In the genomic region with DNA sequence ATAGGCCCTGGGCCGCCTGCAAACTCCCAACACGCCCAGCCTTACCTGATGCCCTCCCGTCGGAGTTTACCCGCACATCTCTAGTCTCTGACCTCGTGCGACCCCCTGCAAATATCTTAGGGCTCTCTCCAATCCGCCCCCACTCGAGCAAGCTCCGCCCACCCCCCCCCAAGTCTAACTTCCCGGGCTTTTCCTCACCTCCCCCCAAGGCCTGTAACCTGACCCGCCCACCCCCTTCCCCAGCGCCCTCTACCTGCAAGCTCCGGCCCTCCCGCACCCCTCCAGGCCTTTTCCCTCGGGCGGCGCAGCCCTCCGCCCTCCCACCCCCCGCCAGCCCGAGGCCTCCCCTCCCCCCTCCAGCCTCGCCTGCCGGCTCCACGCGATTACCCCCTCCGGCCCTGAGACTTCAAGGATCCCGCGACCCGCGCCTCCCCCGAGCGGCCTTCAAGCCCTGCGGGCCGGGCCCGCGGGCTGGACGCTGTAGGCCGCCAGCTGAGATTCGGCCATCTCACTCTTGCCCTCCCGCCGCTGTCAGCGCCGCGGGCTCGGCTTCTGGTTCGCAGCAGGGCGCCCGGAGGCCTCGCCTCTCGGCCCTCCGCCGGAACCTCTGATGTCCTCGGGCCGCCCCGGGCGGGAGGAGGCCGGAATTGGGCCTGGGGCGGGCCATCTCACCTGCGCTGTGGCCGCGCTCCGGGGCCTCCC, we compare ENCODE assay signal across 8 mouse cellular contexts. TPM values are rescaled to one million over a fixed set of nuclear protein-coding genes. Genes with fewer than 3 reads are reported as not detected.
DNase-seq lines count a peak whose midpoint lies in the region; ATAC-seq and TF ChIP-seq lines count a peak whose summit lies in the region.

No protein-coding gene starts in this region.

- H3K4me3 ChIP-seq in heart, embryonic 10.5 days, result peak overlapping the region; percentile 99
- H3K4me3 ChIP-seq in MEL (ENCODE audit: control insufficient read depth in 1 of 2, insufficient read depth in 1 of 2, low read depth in 2 of 2, low read length in 2 of 2), result peak overlapping the region; percentile 70 to 93
- H3K4me3 ChIP-seq in forebrain, embryonic 10.5 days, result peak overlapping the region; percentile 99
- H3K4me3 ChIP-seq in kidney, embryonic 16.5 days (ENCODE audit: low read length), result peak overlapping the region; percentile 99
- peak overlapping the region; percentile 100 for H3K4me3 ChIP-seq in midbrain, embryonic 11.5 days (ENCODE audit: low read depth, low read length)

- peaks cover 73% of the 10 kb centered on the region for H3K79me2 ChIP-seq in MEL (ENCODE audit: control insufficient read depth, insufficient read depth, low read length, poor library complexity)

- H3K9me3 ChIP-seq in heart, embryonic 10.5 days, result no peaks in the 10 kb centered on the region
- no peaks in the 10 kb centered on the region for H3K9me3 ChIP-seq in MEL (replicated peaks; ENCODE audit: insufficient read depth, low read length)
- H3K9me3 ChIP-seq in forebrain, embryonic 10.5 days, result no peaks in the 10 kb centered on the region
- H3K9me3 ChIP-seq in kidney, embryonic 16.5 days (ENCODE audit: low read length), result no peaks in the 10 kb centered on the region
- no peaks in the 10 kb centered on the region for H3K9me3 ChIP-seq in midbrain, embryonic 11.5 days (ENCODE audit: control insufficient read depth, low read length)

- peak overlapping the region; percentile 87 for H3K9ac ChIP-seq in MEL (ENCODE audit: control insufficient read depth, low read depth, low read length, poor library complexity, severe bottlenecking)
- H3K9ac ChIP-seq in kidney, embryonic 16.5 days (replicated peaks; ENCODE audit: low read length), result peak overlapping the region; percentile 100
- H3K9ac ChIP-seq in midbrain, embryonic 11.5 days (ENCODE audit: low read length), result peak overlapping the region; percentile 100

- 1% methylated on average over 61 of the region's 62 CpGs for WGBS in heart, embryonic 10.5 days
- under 1% methylated on average over 62 of the region's 62 CpGs for WGBS in forebrain, embryonic 10.5 days
- WGBS in kidney, embryonic 16.5 days, result 0% methylated on average over 48 of the region's 62 CpGs
- under 1% methylated on average over 54 of the region's 62 CpGs for WGBS in midbrain, embryonic 11.5 days

- intact Hi-C loops in heart, postnatal 36 days (cut with DNase I), result loop anchor here (2.0 kb wide), 2 partner anchors 22 to 48 kb away; no protein-coding TSS in a partner anchor

- TF ChIP-seq EP300 in MEL (IDR thresholded peaks at IDR 0.05; ENCODE audit: low read depth in 1 of 2, low read length in 2 of 2), result no peak

- H3K27ac ChIP-seq in heart, embryonic 10.5 days, result peak overlapping the region; percentile 100
- H3K27ac ChIP-seq in MEL (ENCODE audit: control insufficient read depth, low read depth, low read length), result peak overlapping the region; percentile 77
- H3K27ac ChIP-seq in forebrain, embryonic 10.5 days, result peak overlapping the region; percentile 100
- H3K27ac ChIP-seq in kidney, embryonic 16.5 days (ENCODE audit: low read length), result peak overlapping the region; percentile 97
- H3K27ac ChIP-seq in midbrain, embryonic 11.5 days (ENCODE audit: low read depth, low read length), result peak overlapping the region; percentile 90

- TF ChIP-seq CTCF in MEL (IDR thresholded peaks at IDR 0.05 in 2 of 3, conservative IDR thresholded peaks at IDR 0.05 in 1 of 3; ENCODE audit: control insufficient read depth in 1 of 3, insufficient read depth in 1 of 3, low read depth in 2 of 3, low read length in 3 of 3, poor library complexity in 1 of 3, severe bottlenecking in 1 of 3), result peak in 1 of 3 experiments; percentile 57; a peak in 3 of 6 replicates

- H3K27me3 ChIP-seq in heart, embryonic 10.5 days (ENCODE audit: insufficient read depth, poor library complexity, severe bottlenecking), result no peaks in the 10 kb centered on the region
- no peaks in the 10 kb centered on the region for H3K27me3 ChIP-seq in MEL (ENCODE audit: control insufficient read depth in 1 of 2, insufficient read depth in 2 of 2, low read length in 2 of 2)
- H3K27me3 ChIP-seq in forebrain, embryonic 10.5 days (ENCODE audit: poor library complexity, severe bottlenecking), result no peaks in the 10 kb centered on the region
- H3K27me3 ChIP-seq in kidney, embryonic 16.5 days (ENCODE audit: insufficient read depth, low read length), result no peaks in the 10 kb centered on the region
- no peaks in the 10 kb centered on the region for H3K27me3 ChIP-seq in midbrain, embryonic 11.5 days (ENCODE audit: control insufficient read depth, insufficient read depth, low read length)

- DNase-seq in heart, embryonic 10.5 days (ENCODE audit: low spot score), result peak; percentile 87
- no peak for DNase-seq in heart, postnatal 36 days
- DNase-seq in MEL (ENCODE audit: low read depth, low spot score), result peak; percentile 83
- DNase-seq in forebrain, embryonic 10.5 days (ENCODE audit: extremely low spot score, low spot score), result peak; percentile 68
- DNase-seq in midbrain, embryonic 11.5 days (ENCODE audit: low spot score, missing footprints), result peak; percentile 91
- peak; percentile 67 for DNase-seq in thymus, postnatal 14 days
- no peak for DNase-seq in adrenal gland, adult 18-20 months (ENCODE audit: low spot score in 2 of 2)

- TF ChIP-seq RAD21 in MEL (IDR thresholded peaks at IDR 0.05; ENCODE audit: low read depth, low read length), result no peak

- TF ChIP-seq POLR2A in MEL (IDR thresholded peaks at IDR 0.05; ENCODE audit: control insufficient read depth in 1 of 2, insufficient read depth in 1 of 2, low read depth in 1 of 2, low read length in 2 of 2, poor library complexity in 1 of 2), result no peak

- peak overlapping the region; percentile 82 for H3K4me2 ChIP-seq in kidney, embryonic 16.5 days (replicated peaks; ENCODE audit: low read depth, low read length)
- peak overlapping the region; percentile 93 for H3K4me2 ChIP-seq in midbrain, embryonic 11.5 days

- ATAC-seq in kidney, embryonic 16.5 days (ENCODE audit: low FRiP score, low TSS enrichment), result peak; percentile 47
- ATAC-seq in midbrain, embryonic 11.5 days (ENCODE audit: low FRiP score), result peak; percentile 40

- H3K4me1 ChIP-seq in heart, embryonic 10.5 days, result peaks cover 66% of the 10 kb centered on the region
- H3K4me1 ChIP-seq in MEL (ENCODE audit: control insufficient read depth in 1 of 2, insufficient read depth in 2 of 2, low read length in 2 of 2), result peaks cover 0 to 15% of the 10 kb centered on the region in 2 experiments; a peak in 2 of 4 replicates
- H3K4me1 ChIP-seq in forebrain, embryonic 10.5 days, result peaks cover 58% of the 10 kb centered on the region
- H3K4me1 ChIP-seq in kidney, embryonic 16.5 days (ENCODE audit: insufficient read depth, low read length), result peaks cover 42% of the 10 kb centered on the region
- peaks cover 27% of the 10 kb centered on the region for H3K4me1 ChIP-seq in midbrain, embryonic 11.5 days (ENCODE audit: control insufficient read depth, insufficient read depth, low read length)

- peaks cover 32% of the 10 kb centered on the region for H3K36me3 ChIP-seq in heart, embryonic 10.5 days
- peaks cover 7 to 19% of the 10 kb centered on the region in 2 experiments for H3K36me3 ChIP-seq in MEL (ENCODE audit: control insufficient read depth in 1 of 2, insufficient read depth in 2 of 2, low read length in 2 of 2)
- H3K36me3 ChIP-seq in forebrain, embryonic 10.5 days (replicated peaks), result peaks cover 51% of the 10 kb centered on the region
- H3K36me3 ChIP-seq in kidney, embryonic 16.5 days (ENCODE audit: insufficient read depth, low read length), result peaks cover 10% of the 10 kb centered on the region
- H3K36me3 ChIP-seq in midbrain, embryonic 11.5 days (ENCODE audit: control insufficient read depth, insufficient read depth, low read length), result no peaks in the 10 kb centered on the region

RNA-seq across cellular contexts. Expression of gene Nacc1, which starts 0.5 kb away (rescaled TPM):
- 22.2 and 25.0 TPM in 2 replicates for polyA plus RNA-seq in heart, embryonic 10.5 days (2016; fragmentation: Nextera tagmentation; extraction: Ambion mirVana)
- total RNA-seq in heart, postnatal 36 days (2021), result 10 to 100 TPM; 27.3 to 30.1 TPM
- 42.5 and 45.3 TPM in 2 replicates for total RNA-seq in MEL (2012; rRNA removed)
- 100 to 1,000 TPM in 1 of 2 experiments, not detected in 1; 106 TPM for polyA plus RNA-seq in MEL (2012; ENCODE audit: insufficient read depth in 1 of 2, insufficient read length in 2 of 2, low read depth in 1 of 2, low replicate concordance in 2 of 2, missing spikeins in 1 of 2)
- polyA plus RNA-seq in forebrain, embryonic 10.5 days (2016; fragmentation: Nextera tagmentation; extraction: Ambion mirVana), result 31.3 and 31.5 TPM in 2 replicates
- polyA plus RNA-seq in kidney, embryonic 16.5 days (2015; fragmentation: Nextera tagmentation; extraction: Ambion mirVana), result 22.5 and 26.7 TPM in 2 replicates
- polyA plus RNA-seq in midbrain, embryonic 11.5 days (2014; fragmentation: Nextera tagmentation; extraction: Ambion mirVana), result 18.6 and 21.4 TPM in 2 replicates
- total RNA-seq in adrenal gland, adult 18-20 months (2021), result 10 to 100 TPM; 71.3 to 77.8 TPM

RNA-seq across cellular contexts. Expression of gene Trmt1, which starts 1.0 kb away (rescaled TPM):
- polyA plus RNA-seq in heart, embryonic 10.5 days (2016; fragmentation: Nextera tagmentation; extraction: Ambion mirVana), result 59.8 and 64.6 TPM in 2 replicates
- 10 to 100 TPM; 36.1 to 39.2 TPM for total RNA-seq in heart, postnatal 36 days (2021)
- 154 and 183 TPM in 2 replicates for total RNA-seq in MEL (2012; rRNA removed)
- 100 to 1,000 TPM in 1 of 2 experiments, not detected in 1; 221 TPM for polyA plus RNA-seq in MEL (2012; ENCODE audit: insufficient read depth in 1 of 2, insufficient read length in 2 of 2, low read depth in 1 of 2, low replicate concordance in 2 of 2, missing spikeins in 1 of 2)
- 68.8 and 69.3 TPM in 2 replicates for polyA plus RNA-seq in forebrain, embryonic 10.5 days (2016; fragmentation: Nextera tagmentation; extraction: Ambion mirVana)
- polyA plus RNA-seq in kidney, embryonic 16.5 days (2015; fragmentation: Nextera tagmentation; extraction: Ambion mirVana), result 81.5 and 82.9 TPM in 2 replicates
- polyA plus RNA-seq in midbrain, embryonic 11.5 days (2014; fragmentation: Nextera tagmentation; extraction: Ambion mirVana), result 39.9 and 45.6 TPM in 2 replicates
- 10 to 100 TPM; 66.3 to 79.0 TPM for total RNA-seq in adrenal gland, adult 18-20 months (2021)

RNA-seq across cellular contexts. Expression of gene Lyl1, which starts 14.1 kb away (rescaled TPM):
- 18.5 and 19.3 TPM in 2 replicates for polyA plus RNA-seq in heart, embryonic 10.5 days (2016; fragmentation: Nextera tagmentation; extraction: Ambion mirVana)
- total RNA-seq in heart, postnatal 36 days (2021), result 1 to 10 TPM; 5.4 to 5.7 TPM
- 75.5 and 88.7 TPM in 2 replicates for total RNA-seq in MEL (2012; rRNA removed)
- 100 to 1,000 TPM; 136 to 149 TPM for polyA plus RNA-seq in MEL (2012; ENCODE audit: insufficient read depth in 1 of 2, insufficient read length in 2 of 2, low read depth in 1 of 2, low replicate concordance in 2 of 2, missing spikeins in 1 of 2)
- polyA plus RNA-seq in forebrain, embryonic 10.5 days (2016; fragmentation: Nextera tagmentation; extraction: Ambion mirVana), result 4.9 and 5.8 TPM in 2 replicates
- 7.9 and 8.1 TPM in 2 replicates for polyA plus RNA-seq in kidney, embryonic 16.5 days (2015; fragmentation: Nextera tagmentation; extraction: Ambion mirVana)
- 5.1 and 6.5 TPM in 2 replicates for polyA plus RNA-seq in midbrain, embryonic 11.5 days (2014; fragmentation: Nextera tagmentation; extraction: Ambion mirVana)
- 1 to 10 TPM; 2.7 to 2.8 TPM for total RNA-seq in adrenal gland, adult 18-20 months (2021)

RNA-seq across cellular contexts. Expression of gene Ier2, which starts 24.5 kb away (rescaled TPM):
- 71.6 and 103 TPM in 2 replicates for polyA plus RNA-seq in heart, embryonic 10.5 days (2016; fragmentation: Nextera tagmentation; extraction: Ambion mirVana)
- total RNA-seq in heart, postnatal 36 days (2021), result 10 to 100 TPM; 12.6 to 16.5 TPM
- 22.5 and 24.4 TPM in 2 replicates for total RNA-seq in MEL (2012; rRNA removed)
- 100 to 1,000 TPM in 1 of 2 experiments, 10 to 100 TPM in 1; 37.7 to 258 TPM for polyA plus RNA-seq in MEL (2012; ENCODE audit: insufficient read depth in 1 of 2, insufficient read length in 2 of 2, low read depth in 1 of 2, low replicate concordance in 2 of 2, missing spikeins in 1 of 2)
- polyA plus RNA-seq in forebrain, embryonic 10.5 days (2016; fragmentation: Nextera tagmentation; extraction: Ambion mirVana), result 91.4 and 96.9 TPM in 2 replicates
- polyA plus RNA-seq in kidney, embryonic 16.5 days (2015; fragmentation: Nextera tagmentation; extraction: Ambion mirVana), result 73.5 and 78.0 TPM in 2 replicates
- 49.9 and 52.9 TPM in 2 replicates for polyA plus RNA-seq in midbrain, embryonic 11.5 days (2014; fragmentation: Nextera tagmentation; extraction: Ambion mirVana)
- 10 to 100 TPM; 20.7 to 24.6 TPM for total RNA-seq in adrenal gland, adult 18-20 months (2021)

RNA-seq across cellular contexts. Expression of gene G430095P16Rik, which starts 35.7 kb away (rescaled TPM):
- polyA plus RNA-seq in heart, embryonic 10.5 days (2016; fragmentation: Nextera tagmentation; extraction: Ambion mirVana), result 2.1 and 3.2 TPM in 2 replicates
- under 1 TPM in 1 of 2 experiments, not detected in 1; 0.44 TPM for total RNA-seq in heart, postnatal 36 days (2021)
- total RNA-seq in MEL (2012; rRNA removed), result 5.6 and 7.9 TPM in 2 replicates
- 10 to 100 TPM in 1 of 2 experiments, not detected in 1; 17.1 TPM for polyA plus RNA-seq in MEL (2012; ENCODE audit: insufficient read depth in 1 of 2, insufficient read length in 2 of 2, low read depth in 1 of 2, low replicate concordance in 2 of 2, missing spikeins in 1 of 2)
- 1.3 and 2.1 TPM in 2 replicates for polyA plus RNA-seq in forebrain, embryonic 10.5 days (2016; fragmentation: Nextera tagmentation; extraction: Ambion mirVana)
- 2.3 and 2.8 TPM in 2 replicates for polyA plus RNA-seq in kidney, embryonic 16.5 days (2015; fragmentation: Nextera tagmentation; extraction: Ambion mirVana)
- polyA plus RNA-seq in midbrain, embryonic 11.5 days (2014; fragmentation: Nextera tagmentation; extraction: Ambion mirVana), result 1.6 and 1.9 TPM in 2 replicates
- total RNA-seq in adrenal gland, adult 18-20 months (2021), result under 1 TPM; 0.45 to 0.76 TPM

Comparison
In these comparisons a context has a peak if more than half of its experiments do, and no peak if none do; other contexts are left out.
1. DNase-seq: peak in heart, embryonic 10.5 days (single experiment), MEL (single experiment), forebrain, embryonic 10.5 days (single experiment), midbrain, embryonic 11.5 days (single experiment) and thymus, postnatal 14 days (single experiment); none in heart, postnatal 36 days (0 of 2) and adrenal gland, adult 18-20 months (0 of 2).
2. Peak in every context shown above with its lines, with median percentiles within 50 percentile points of each other: H3K27ac ChIP-seq, H3K4me3 ChIP-seq and H3K9ac ChIP-seq.